Mouse (Mus musculus): ENCODE data around the gene Zdhhc4.

GRCm38 (mm10) chr5:143369611-143370255 lies 40.7 kb upstream of the Zdhhc4 start:
- TF ChIP-seq GATA1 (IDR thresholded peaks at IDR 0.05; ENCODE audit: borderline replicate concordance, low read length) (no peak), FLI1 (IDR thresholded peaks at IDR 0.05; ENCODE audit: low read length) (no peak)
